Comparison of ENCODE assay signal across 8 mouse cellular contexts in genomic region chr5:88721003-88721475, GRCm38 (mm10). TPM values are rescaled to one million over a fixed set of nuclear protein-coding genes. Genes with fewer than 3 reads are reported as not detected.
A peak's percentile ranks its signal among the peaks of the same experiment; 100 is the strongest.
DNase-seq lines count a peak whose midpoint lies in the region; ATAC-seq and TF ChIP-seq lines count a peak whose summit lies in the region.

No protein-coding gene starts in this region.

- no peak for TF ChIP-seq CTCF in testis, adult 2 months (IDR thresholded peaks at IDR 0.05; ENCODE audit: control insufficient read depth, insufficient read depth, insufficient replicate concordance, low read depth, low read length)

- DNase-seq in frontal cortex, postnatal 10 days (ENCODE audit: low spot score in 2 of 2): no peak
- no peak for DNase-seq in testis, postnatal 14 days (ENCODE audit: low spot score)
- no peak for DNase-seq in limb, embryonic 14.5 days (ENCODE audit: low spot score)
- no peak for DNase-seq in cerebellum, adult 18-20 months
- no peak for DNase-seq in right cerebral cortex, postnatal 36 days (ENCODE audit: low spot score in 2 of 2)

- no peak for TF ChIP-seq POLR2A in testis, adult 2 months (IDR thresholded peaks at IDR 0.05; ENCODE audit: control insufficient read depth, low read depth, low read length)
- no peak for TF ChIP-seq POLR2A in limb, embryonic 14.5 days (IDR thresholded peaks at IDR 0.05; ENCODE audit: borderline replicate concordance, extremely low read depth, insufficient read depth, insufficient read length)

- peak overlapping the region; percentile 85 for H3K27ac ChIP-seq in testis, adult 2 months (ENCODE audit: control insufficient read depth, insufficient read depth, low read depth, low read length)
- peak overlapping the region; percentile 87 for H3K27ac ChIP-seq in limb, embryonic 14.5 days (replicated peaks; ENCODE audit: low read depth, low read length)
- H3K27ac ChIP-seq in stomach, embryonic 16.5 days (ENCODE audit: low read length): peak overlapping the region; percentile 93

- no peaks in the 10 kb centered on the region for H3K27me3 ChIP-seq in testis, adult 2 months (ENCODE audit: control insufficient read depth, insufficient read depth, low read length)
- no peaks in the 10 kb centered on the region for H3K27me3 ChIP-seq in limb, embryonic 14.5 days (ENCODE audit: control insufficient read depth, insufficient read depth, low read length)
- H3K27me3 ChIP-seq in stomach, embryonic 16.5 days (ENCODE audit: control insufficient read depth, insufficient read depth, low read length): no peaks in the 10 kb centered on the region

- H3K9me3 ChIP-seq in limb, embryonic 14.5 days (ENCODE audit: control insufficient read depth, low read length): no peaks in the 10 kb centered on the region
- H3K9me3 ChIP-seq in stomach, embryonic 16.5 days (replicated peaks; ENCODE audit: control insufficient read depth, low read length): no peaks in the 10 kb centered on the region

- WGBS in limb, embryonic 14.5 days: 0% methylated on average over 30 of the region's 38 CpGs
- under 1% methylated on average over 38 of the region's 38 CpGs for WGBS in stomach, embryonic 16.5 days

- peak; percentile 31 for ATAC-seq in frontal cortex, adult (ENCODE audit: low TSS enrichment)
- ATAC-seq in limb, embryonic 14.5 days (ENCODE audit: low FRiP score, low read depth): peak; percentile 45
- ATAC-seq in stomach, embryonic 16.5 days (ENCODE audit: insufficient read depth, low FRiP score): peak; percentile 56

- H3K4me1 ChIP-seq in testis, adult 2 months (ENCODE audit: control insufficient read depth, insufficient read depth, low read length): peaks cover 13% of the 10 kb centered on the region
- peaks cover 15% of the 10 kb centered on the region for H3K4me1 ChIP-seq in limb, embryonic 14.5 days (ENCODE audit: control insufficient read depth, insufficient read depth, low read length)
- peaks cover 17% of the 10 kb centered on the region for H3K4me1 ChIP-seq in stomach, embryonic 16.5 days (ENCODE audit: control insufficient read depth, insufficient read depth, low read length)

- peak overlapping the region; percentile 91 for H3K9ac ChIP-seq in limb, embryonic 14.5 days (ENCODE audit: low read depth, low read length, severe bottlenecking)
- peak overlapping the region; percentile 95 for H3K9ac ChIP-seq in stomach, embryonic 16.5 days (ENCODE audit: low read length)

- H3K4me3 ChIP-seq in testis, adult 2 months (ENCODE audit: control insufficient read depth, low read depth, low read length): peak overlapping the region; percentile 98
- H3K4me3 ChIP-seq in limb, embryonic 14.5 days (replicated peaks; ENCODE audit: low read length): peak overlapping the region; percentile 97
- H3K4me3 ChIP-seq in stomach, embryonic 16.5 days (replicated peaks; ENCODE audit: low read length): peak overlapping the region; percentile 95

- H3K36me3 ChIP-seq in testis, adult 2 months (ENCODE audit: control insufficient read depth, insufficient read depth, low read length): no peaks in the 10 kb centered on the region
- H3K36me3 ChIP-seq in limb, embryonic 14.5 days (ENCODE audit: control insufficient read depth, insufficient read depth, low read length): no peaks in the 10 kb centered on the region
- H3K36me3 ChIP-seq in stomach, embryonic 16.5 days (ENCODE audit: control insufficient read depth, insufficient read depth, low read length): no peaks in the 10 kb centered on the region

- H3K4me2 ChIP-seq in limb, embryonic 14.5 days (replicated peaks; ENCODE audit: low read depth, low read length, severe bottlenecking): peak overlapping the region; percentile 85
- H3K4me2 ChIP-seq in stomach, embryonic 16.5 days (ENCODE audit: low read depth, low read length): peak overlapping the region; percentile 95

RNA-seq across cellular contexts. Expression of gene Mob1b, which starts 0.4 kb away (rescaled TPM):
- 3.5 and 4.9 TPM in 2 replicates for polyA plus RNA-seq in testis, adult 2 months (2012; rRNA removed)
- 11.3 and 11.6 TPM in 2 replicates for polyA plus RNA-seq in limb, embryonic 14.5 days (2012; rRNA removed)
- 11.6 and 12.9 TPM in 2 replicates for polyA plus RNA-seq in limb, embryonic 14.5 days (2014; fragmentation: Nextera tagmentation; extraction: Ambion mirVana)
- polyA plus RNA-seq in stomach, embryonic 16.5 days (2015; fragmentation: Nextera tagmentation; extraction: Ambion mirVana): 15.2 and 15.9 TPM in 2 replicates

RNA-seq across cellular contexts. Expression of gene Dck, which starts 43.8 kb away (rescaled TPM):
- 1.1 and 1.8 TPM in 2 replicates for polyA plus RNA-seq in testis, adult 2 months (2012; rRNA removed)
- polyA plus RNA-seq in limb, embryonic 14.5 days (2012; rRNA removed): 23.5 and 23.8 TPM in 2 replicates
- polyA plus RNA-seq in limb, embryonic 14.5 days (2014; fragmentation: Nextera tagmentation; extraction: Ambion mirVana): 35.6 and 40.1 TPM in 2 replicates
- polyA plus RNA-seq in stomach, embryonic 16.5 days (2015; fragmentation: Nextera tagmentation; extraction: Ambion mirVana): 35.9 and 38.6 TPM in 2 replicates

RNA-seq across cellular contexts. Expression of gene Grsf1, which starts 45.1 kb away (rescaled TPM):
- polyA plus RNA-seq in testis, adult 2 months (2012; rRNA removed): 30.0 and 31.3 TPM in 2 replicates
- 46.4 and 55.3 TPM in 2 replicates for polyA plus RNA-seq in limb, embryonic 14.5 days (2012; rRNA removed)
- 63.2 and 63.9 TPM in 2 replicates for polyA plus RNA-seq in limb, embryonic 14.5 days (2014; fragmentation: Nextera tagmentation; extraction: Ambion mirVana)
- polyA plus RNA-seq in stomach, embryonic 16.5 days (2015; fragmentation: Nextera tagmentation; extraction: Ambion mirVana): 15.4 and 16.7 TPM in 2 replicates
